Mouse (Mus musculus) stomach, postnatal 0 days (tissue): ENCODE measurements around the gene Pias3.

Experiments
- CTCF ChIP-seq: IDR thresholded peaks from 2 replicates; pipeline ENCODE4 v1.5.1; 2016; ENCODE audit warnings: antibody characterized with exemption, low read depth, mild to moderate bottlenecking, moderate library complexity
- EP300 ChIP-seq: optimal IDR thresholded peaks from 2 replicates; pipeline ENCODE3; 2016; ENCODE audit warnings: antibody characterized with exemption

DNA sequence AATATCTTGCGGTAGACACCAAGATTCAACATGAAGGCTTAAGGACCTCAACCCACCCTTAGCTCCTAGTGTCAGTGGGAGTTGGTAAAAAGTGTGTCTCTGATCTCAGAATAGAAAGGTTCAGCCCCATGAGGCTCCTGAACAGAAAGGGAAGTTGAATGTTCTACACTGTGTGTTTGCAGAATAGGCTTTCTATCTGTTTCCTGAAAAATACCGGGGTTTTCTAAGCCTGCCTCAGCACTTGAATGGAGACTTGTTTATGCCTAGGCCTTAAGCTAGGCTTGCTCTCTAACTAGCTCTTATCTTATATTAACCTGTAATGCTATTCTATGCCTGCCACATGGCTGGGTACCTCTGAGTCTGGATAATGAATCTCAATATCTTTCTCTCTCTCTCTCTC, 35.3 kb upstream of the Pias3 start:
- TF ChIP-seq CTCF (no peak), EP300 (no peak)
